Comparison of ENCODE assay signal across 8 mouse cellular contexts in genomic region chr8:84704356-84704755, GRCm38 (mm10). TPM values are rescaled to one million over a fixed set of nuclear protein-coding genes. Genes with fewer than 3 reads are reported as not detected.
DNase-seq lines count a peak whose midpoint lies in the region; ATAC-seq and TF ChIP-seq lines count a peak whose summit lies in the region.
"Had no signal": no experiment of that assay in that cellular context is flagged by ENCODE, and none has a peak within 500 bp of the region (broad histone marks: within the 10 kb centered on the region; RNA-seq: fewer than 3 reads in every experiment).

No protein-coding gene starts in this region.

- peaks cover 49% of the 10 kb centered on the region for H3K36me3 ChIP-seq in G1E (replicated peaks)
- H3K36me3 ChIP-seq in heart, postnatal 0 days (replicated peaks; ENCODE audit: control insufficient read depth, insufficient read depth, low read length): no peaks in the 10 kb centered on the region; the same call in 1 of the 2 replicates

- peak overlapping the region; percentile 59 for H3K4me2 ChIP-seq in heart, postnatal 0 days (ENCODE audit: low read depth, low read length)

- no peak for ATAC-seq in G1E (ENCODE audit: extremely low read depth, insufficient number of reproducible peaks, low FRiP score, poor library complexity, severe bottlenecking)
- ATAC-seq in erythroid progenitor cell, adult 5-6 weeks (replicated peaks; ENCODE audit: low FRiP score, poor library complexity, severe bottlenecking): peak; percentile 25
- peak; percentile 34 for ATAC-seq in heart, postnatal 0 days (ENCODE audit: insufficient read depth, low read depth)

- H3K9me3 ChIP-seq in G1E (replicated peaks): no peaks in the 10 kb centered on the region
- H3K9me3 ChIP-seq in heart, postnatal 0 days (replicated peaks; ENCODE audit: control insufficient read depth, low read length): no peaks in the 10 kb centered on the region

- no peak for TF ChIP-seq EP300 in heart, postnatal 0 days (IDR thresholded peaks at IDR 0.05; ENCODE audit: low read depth)

- peak overlapping the region; percentile 42; the same call in 1 of the 2 replicates for H3K9ac ChIP-seq in heart, postnatal 0 days (replicated peaks; ENCODE audit: low read depth, low read length)

- peak overlapping the region; percentile 71 for H3K27ac ChIP-seq in heart, postnatal 0 days (ENCODE audit: low read depth)

- WGBS in heart, postnatal 0 days: 9% methylated on average over 16 of the region's 16 CpGs

- peaks cover 65% of the 10 kb centered on the region for H3K4me1 ChIP-seq in G1E (ENCODE audit: insufficient read depth, low read depth, low read length)
- 0 out of 2 replicates have a peak, but pooled peaks cover 3% of the 10 kb centered on the region for H3K4me1 ChIP-seq in heart, postnatal 0 days (ENCODE audit: control insufficient read depth, insufficient read depth)

- peak overlapping the region; percentile 81 for H3K4me3 ChIP-seq in G1E (ENCODE audit: low read depth, low read length)
- H3K4me3 ChIP-seq in heart, postnatal 0 days (ENCODE audit: low read depth, low read length): peak overlapping the region; percentile 36

- no peaks in the 10 kb centered on the region for H3K27me3 ChIP-seq in G1E (ENCODE audit: insufficient read depth, low read length)
- H3K27me3 ChIP-seq in heart, postnatal 0 days (ENCODE audit: control insufficient read depth, insufficient read depth, low read length): peaks cover 67% of the 10 kb centered on the region

- TF ChIP-seq CTCF in G1E (IDR thresholded peaks at IDR 0.05; ENCODE audit: low read depth, low read length): peak; percentile 89
- TF ChIP-seq CTCF in heart, postnatal 0 days (IDR thresholded peaks at IDR 0.05; ENCODE audit: low read depth): peak; percentile 66

- DNase-seq in G1E (ENCODE audit: low spot score): peak; percentile 72
- peak; percentile 77 to 88 for DNase-seq in adrenal gland, postnatal 36 days
- peak; percentile 74 for DNase-seq in heart, postnatal 0 days (ENCODE audit: low spot score)
- DNase-seq in kidney, postnatal 25 days: peak; percentile 79 to 86
- peak; percentile 88 for DNase-seq in lung, postnatal 4 days
- DNase-seq in spleen, postnatal 14 days (ENCODE audit: low spot score in 2 of 2): peak; percentile 77 to 81

RNA-seq across cellular contexts. Expression of gene Lyl1, which starts 3.1 kb away (rescaled TPM):
- total RNA-seq in G1E (2014; fragmentation: Nextera tagmentation) (136 and 138 TPM in 2 replicates), G1E (2017) (81.2 and 95.6 TPM in 2 replicates)
- polyA plus RNA-seq in G1E (2012): 550 and 561 TPM in 2 replicates
- 1 to 10 TPM; 2.5 to 2.9 TPM for total RNA-seq in adrenal gland, postnatal 36 days (2021)
- total RNA-seq in erythroid progenitor cell, adult 5-6 weeks (2015; ENCODE audit: low replicate concordance): 98.7 and 109 TPM in 2 replicates
- total RNA-seq in erythroid progenitor cell, adult 5-6 weeks (2017; ENCODE audit: low replicate concordance): 54.7 and 70.5 TPM in 2 replicates
- total RNA-seq in heart, postnatal 0 days (2014; rRNA removed; ENCODE audit: low replicate concordance): 4.4 and 4.8 TPM in 2 replicates
- polyA plus RNA-seq in heart, postnatal 0 days (2015; fragmentation: Nextera tagmentation; extraction: Ambion mirVana): 8.7 and 9.8 TPM in 2 replicates

RNA-seq across cellular contexts. Expression of gene Nacc1, which starts 16.7 kb away (rescaled TPM):
- 120 and 125 TPM in 2 replicates for total RNA-seq in G1E (2014; fragmentation: Nextera tagmentation)
- 48.1 and 54.5 TPM in 2 replicates for total RNA-seq in G1E (2017)
- 207 and 224 TPM in 2 replicates for polyA plus RNA-seq in G1E (2012)
- total RNA-seq in adrenal gland, postnatal 36 days (2021): 10 to 100 TPM; 73.9 to 80.0 TPM
- 24.3 and 25.6 TPM in 2 replicates for total RNA-seq in erythroid progenitor cell, adult 5-6 weeks (2015; ENCODE audit: low replicate concordance)
- total RNA-seq in erythroid progenitor cell, adult 5-6 weeks (2017; ENCODE audit: low replicate concordance): 11.8 and 16.9 TPM in 2 replicates
- 68.0 and 83.6 TPM in 2 replicates for total RNA-seq in heart, postnatal 0 days (2014; rRNA removed; ENCODE audit: low replicate concordance)
- 6.2 and 6.9 TPM in 2 replicates for polyA plus RNA-seq in heart, postnatal 0 days (2015; fragmentation: Nextera tagmentation; extraction: Ambion mirVana)

RNA-seq across cellular contexts. Expression of gene Trmt1, which starts 18.2 kb away (rescaled TPM):
- total RNA-seq in G1E (2014; fragmentation: Nextera tagmentation) (63.3 and 64.9 TPM in 2 replicates), G1E (2017) (68.2 and 96.4 TPM in 2 replicates)
- polyA plus RNA-seq in G1E (2012): 244 and 260 TPM in 2 replicates
- 10 to 100 TPM; 63.8 to 83.7 TPM for total RNA-seq in adrenal gland, postnatal 36 days (2021)
- total RNA-seq in erythroid progenitor cell, adult 5-6 weeks (2015; ENCODE audit: low replicate concordance): 7.9 and 13.4 TPM in 2 replicates
- 18.4 and 23.1 TPM in 2 replicates for total RNA-seq in erythroid progenitor cell, adult 5-6 weeks (2017; ENCODE audit: low replicate concordance)
- 98.3 and 116 TPM in 2 replicates for total RNA-seq in heart, postnatal 0 days (2014; rRNA removed; ENCODE audit: low replicate concordance)
- polyA plus RNA-seq in heart, postnatal 0 days (2015; fragmentation: Nextera tagmentation; extraction: Ambion mirVana): 28.4 and 29.5 TPM in 2 replicates

RNA-seq across cellular contexts. Expression of gene G430095P16Rik, which starts 18.5 kb away (rescaled TPM):
- total RNA-seq in G1E (2014; fragmentation: Nextera tagmentation): 39.9 and 54.3 TPM in 2 replicates
- total RNA-seq in G1E (2017): 11.0 and 11.3 TPM in 2 replicates
- polyA plus RNA-seq in G1E (2012): 35.2 and 42.7 TPM in 2 replicates
- under 1 TPM in 1 of 2 experiments, not detected in 1; 0.46 TPM for total RNA-seq in adrenal gland, postnatal 36 days (2021)
- 12.2 and 21.6 TPM in 2 replicates for total RNA-seq in erythroid progenitor cell, adult 5-6 weeks (2015; ENCODE audit: low replicate concordance)
- total RNA-seq in erythroid progenitor cell, adult 5-6 weeks (2017; ENCODE audit: low replicate concordance): 1.1 and 13.2 TPM in 2 replicates
- total RNA-seq in heart, postnatal 0 days (2014; rRNA removed; ENCODE audit: low replicate concordance): 1.0 TPM in 1 of 2 replicates, not detected in the other
- 3.0 and 3.1 TPM in 2 replicates for polyA plus RNA-seq in heart, postnatal 0 days (2015; fragmentation: Nextera tagmentation; extraction: Ambion mirVana)
- total RNA-seq: left cerebral cortex, adult 18-20 months had no signal

RNA-seq across cellular contexts. Expression of gene Ier2, which starts 41.7 kb away (rescaled TPM):
- 60.5 and 64.9 TPM in 2 replicates for total RNA-seq in G1E (2014; fragmentation: Nextera tagmentation)
- total RNA-seq in G1E (2017): 43.1 and 48.5 TPM in 2 replicates
- polyA plus RNA-seq in G1E (2012): 112 and 119 TPM in 2 replicates
- 10 to 100 TPM; 33.9 to 37.4 TPM for total RNA-seq in adrenal gland, postnatal 36 days (2021)
- 10.9 and 16.2 TPM in 2 replicates for total RNA-seq in erythroid progenitor cell, adult 5-6 weeks (2015; ENCODE audit: low replicate concordance)
- total RNA-seq in erythroid progenitor cell, adult 5-6 weeks (2017; ENCODE audit: low replicate concordance): 7.6 and 8.1 TPM in 2 replicates
- 17.0 and 23.2 TPM in 2 replicates for total RNA-seq in heart, postnatal 0 days (2014; rRNA removed; ENCODE audit: low replicate concordance)
- 33.3 and 38.3 TPM in 2 replicates for polyA plus RNA-seq in heart, postnatal 0 days (2015; fragmentation: Nextera tagmentation; extraction: Ambion mirVana)
